Mouse (Mus musculus) megakaryocyte, embryonic 14.5 days (primary cell): Measurements from ENCODE around the gene Psen2.

Source experiments
- FLI1 ChIP-seq: IDR thresholded peaks from 2 replicates; pipeline ENCODE4 v1.6.1; 2012; ENCODE audit warnings: low read length, inconsistent platforms, mixed read lengths
- GATA1 ChIP-seq: IDR thresholded peaks from 3 replicates; pipeline ENCODE4 v1.6.1; 2012; ENCODE audit warnings: mixed read lengths, low read length, inconsistent platforms, borderline replicate concordance

DNA sequence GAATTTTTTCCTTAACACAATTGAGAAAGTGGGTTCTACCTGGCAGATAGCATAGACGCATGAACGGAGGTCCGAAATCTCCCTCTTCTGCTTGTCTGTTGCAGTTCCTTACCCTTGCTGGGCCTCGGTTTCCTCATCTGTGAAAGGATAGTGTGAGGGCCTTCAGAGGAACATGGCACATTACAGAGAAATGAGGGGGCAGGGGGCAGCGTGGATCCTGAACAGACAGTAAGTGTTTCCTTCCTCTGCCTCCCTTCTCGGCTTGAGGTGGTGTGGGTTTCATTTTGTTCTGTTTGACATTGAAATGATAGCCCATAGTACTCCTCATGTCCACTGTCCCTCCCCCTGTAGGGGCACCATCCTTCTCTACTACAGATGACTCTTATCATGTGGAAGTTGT, 5.8 kb downstream of the Psen2 start:
- TF ChIP-seq GATA1 (no peak), FLI1 (no peak)
